Mouse (Mus musculus) midbrain, postnatal 0 days (tissue): ENCODE measurements at regions not wholly inside any gene's neighbourhood (a gene's known extent, or its start where the extent isn't known, plus 50 kb on each side); places are given as distances from the start of the nearest gene placed in this dataset.

Experiments
- ATAC-seq: fragments of 200-750 bp; cut with Nextera tagmentation; 2 replicates; pipeline ENCODE4 v1.8.0; 2017; ENCODE audit warnings: moderate number of reproducible peaks, mild to moderate bottlenecking, moderate TSS enrichment, moderate library complexity; ENCODE audit not compliant: low FRiP score
- DNase-seq: peaks from one replicate; pipeline ENCODE4 v3.0.0-alpha.2; 2015; ENCODE audit warnings: low spot score
- H3K27ac ChIP-seq: fragments of 300-500 bp; sonication (generic); 2 replicates; pipeline ENCODE4 v1.5.1; 2014; ENCODE audit warnings: low read depth, mild to moderate bottlenecking, low read length, mixed read lengths
- H3K27me3 ChIP-seq: fragments of 300-500 bp; sonication (generic); 2 replicates; pipeline ENCODE4 v1.6.1; 2014; ENCODE audit warnings: low read length, control low read depth, mixed read lengths; ENCODE audit not compliant: insufficient read depth
- H3K36me3 ChIP-seq: fragments of 300-500 bp; sonication (generic); 2 replicates; pipeline ENCODE4 v1.6.1; 2014; ENCODE audit warnings: low read length, control low read depth, mixed read lengths; ENCODE audit not compliant: insufficient read depth
- H3K4me1 ChIP-seq: fragments of 300-500 bp; sonication (generic); 2 replicates; pipeline ENCODE4 v1.6.1; 2014; ENCODE audit warnings: mild to moderate bottlenecking, control low read depth, antibody characterized with exemption, low read length, mixed read lengths; ENCODE audit not compliant: insufficient read depth
- H3K4me2 ChIP-seq: fragments of 300-500 bp; sonication (generic); 2 replicates; pipeline ENCODE4 v1.6.1; 2014; ENCODE audit warnings: low read depth, mild to moderate bottlenecking, low read length, mixed read lengths; ENCODE audit not compliant: poor library complexity, severe bottlenecking
- H3K4me3 ChIP-seq: fragments of 300-500 bp; sonication (generic); 2 replicates; pipeline ENCODE4 v1.5.1; 2014; ENCODE audit warnings: low read depth, mild to moderate bottlenecking, low read length, moderate library complexity
- H3K9ac ChIP-seq: fragments of 300-500 bp; sonication (generic); replicated peaks from 2 replicates; pipeline ENCODE4 v1.6.1; 2014; ENCODE audit warnings: mild to moderate bottlenecking, low read length, moderate library complexity, mixed read lengths; ENCODE audit not compliant: poor library complexity, severe bottlenecking
- H3K9me3 ChIP-seq: fragments of 300-500 bp; sonication (generic); 2 replicates; pipeline ENCODE4 v1.6.1; 2016; ENCODE audit warnings: low read length, control low read depth
- CTCF ChIP-seq: IDR thresholded peaks from 2 replicates; pipeline ENCODE4 v1.5.1; 2016; ENCODE audit warnings: antibody characterized with exemption, mild to moderate bottlenecking
- WGBS: fragments of 180-500 bp; shearing (Covaris S2); extraction: QIAGEN DNeasy Blood & Tissue Kit; methylation state at CpG from one replicate; pipeline ENCODE4 v1.1.7; 2014; 5-methylcytosine and 5-hydroxymethylcytosine counted together

DNA sequence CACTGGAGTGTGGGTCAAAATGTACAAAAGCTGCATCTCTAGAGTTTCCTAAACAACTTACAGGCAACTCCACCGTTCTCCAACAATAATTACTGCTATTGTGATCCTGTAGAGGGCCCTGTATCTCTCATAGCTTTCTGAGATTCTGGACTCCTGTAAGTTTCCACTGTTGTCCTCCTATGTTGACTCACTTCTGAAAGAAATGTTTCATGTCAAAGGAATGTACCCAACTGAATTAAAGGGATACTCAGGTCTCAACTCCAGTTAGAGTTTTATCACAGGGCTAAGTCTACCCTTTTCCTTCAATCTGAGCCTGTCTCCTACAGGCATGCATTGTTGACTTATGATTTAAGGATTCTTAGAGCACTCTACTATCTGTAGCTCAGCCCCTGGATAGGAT lies 75.3 kb upstream of the Hs3st5 start:
- no peaks in the 10 kb centered on the region for H3K27me3 ChIP-seq
- WGBS, result 63% methylated on average over 1 of the region's 1 CpGs

GRCm38 (mm10) chr10:36437420-36437819 lies 69.2 kb upstream of the Hs3st5 start:
- no peak for DNase-seq
- WGBS, result 76% methylated on average over 2 of the region's 2 CpGs
- Histone ChIP-seq H3K27ac (no peak overlapping the region), H3K27me3 (no peaks in the 10 kb centered on the region), H3K4me2 (no peak overlapping the region), H3K4me1 (no peaks in the 10 kb centered on the region), H3K9me3 (no peaks in the 10 kb centered on the region), H3K4me3 (no peak overlapping the region), H3K9ac (no peak overlapping the region), H3K36me3 (no peaks in the 10 kb centered on the region)
- TF ChIP-seq CTCF, result no peak
- no peak for ATAC-seq

More for the DNA sequence above, 75.3 kb upstream of the Hs3st5 start:
- H3K9me3 ChIP-seq, result no peaks in the 10 kb centered on the region
- no peak overlapping the region for H3K27ac ChIP-seq
- DNase-seq (no peak), ATAC-seq (no peak)
- H3K36me3 ChIP-seq, result no peaks in the 10 kb centered on the region
- H3K4me1 ChIP-seq, result no peaks in the 10 kb centered on the region
- H3K4me3 ChIP-seq, result no peak overlapping the region
- H3K4me2 ChIP-seq, result no peak overlapping the region
- no peak for TF ChIP-seq CTCF
- H3K9ac ChIP-seq, result no peak overlapping the region
